Comparison of ENCODE assay signal across 8 mouse cellular contexts in the genomic region with DNA sequence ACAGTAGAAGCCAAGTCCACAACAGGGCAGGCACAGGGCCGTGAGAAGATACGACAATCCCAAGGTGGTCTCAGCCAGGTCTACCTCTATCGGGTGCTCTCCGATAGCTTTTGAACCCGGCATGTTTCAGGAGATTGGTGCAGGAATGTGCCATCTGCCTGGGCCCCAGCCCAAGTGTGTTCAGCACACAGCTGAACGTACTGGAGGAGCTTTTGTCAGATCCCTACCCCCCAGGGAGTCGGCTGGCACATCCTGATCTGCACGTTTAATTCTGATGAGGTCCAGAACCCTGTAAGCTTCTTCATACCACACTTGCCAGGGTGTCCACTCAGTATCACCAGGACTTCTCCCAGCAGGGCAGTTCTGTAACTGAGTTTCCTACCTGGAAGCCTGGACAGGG.
DNase-seq lines count a peak whose midpoint lies in the region; ATAC-seq and TF ChIP-seq lines count a peak whose summit lies in the region.

No protein-coding gene starts in this region.

- ATAC-seq in lung, embryonic 15.5 days (ENCODE audit: borderline replicate concordance, extremely low read depth, low FRiP score, low TSS enrichment), result no peak
- ATAC-seq in embryonic facial prominence, embryonic 11.5 days (replicated peaks; ENCODE audit: insufficient number of reproducible peaks, low FRiP score, low TSS enrichment, low read depth), result peak; percentile 32; the same call in 1 of the 2 replicates
- ATAC-seq in stomach, embryonic 16.5 days (ENCODE audit: insufficient read depth, low FRiP score), result no peak; the same call in 1 of the 2 replicates

- 26% methylated on average over 8 of the region's 8 CpGs for WGBS in lung, embryonic 15.5 days
- WGBS in lung, adult 2 months, result 48% methylated on average over 8 of the region's 8 CpGs
- WGBS in embryonic facial prominence, embryonic 11.5 days, result 33% methylated on average over 8 of the region's 8 CpGs
- 31% methylated on average over 8 of the region's 8 CpGs for WGBS in stomach, embryonic 16.5 days

- intact Hi-C loops in heart, postnatal 10 days (cut with DNase I), result no loop called here

- TF ChIP-seq POLR2A in lung, adult 2 months (IDR thresholded peaks at IDR 0.05; ENCODE audit: borderline replicate concordance, extremely low read depth, low read depth, low read length), result no peak

- H3K4me2 ChIP-seq in lung, embryonic 15.5 days, result no peak overlapping the region
- no peak overlapping the region for H3K4me2 ChIP-seq in embryonic facial prominence, embryonic 11.5 days (ENCODE audit: low read depth, low read length)
- 0 out of 2 replicates have a peak overlapping the region, but pooled peaks have one; percentile 17 for H3K4me2 ChIP-seq in stomach, embryonic 16.5 days (ENCODE audit: low read depth, low read length)

- no peak for DNase-seq in lung, adult 2 months
- peak; percentile 12 for DNase-seq in embryonic facial prominence, embryonic 11.5 days (ENCODE audit: low spot score)
- DNase-seq in kidney, postnatal 14 days, result peak; percentile 33
- no peak for DNase-seq in adrenal gland, postnatal 4 days (ENCODE audit: low spot score in 2 of 2)
- DNase-seq in right cerebral cortex, adult 18-20 months, result no peak
- DNase-seq in heart, postnatal 10 days, result no peak

- H3K4me1 ChIP-seq in lung, embryonic 15.5 days, result peaks cover 20% of the 10 kb centered on the region
- H3K4me1 ChIP-seq in lung, adult 2 months (ENCODE audit: control insufficient read depth, insufficient read depth, low read length), result peaks cover 3% of the 10 kb centered on the region; the same call in 1 of the 2 replicates
- no peaks in the 10 kb centered on the region for H3K4me1 ChIP-seq in embryonic facial prominence, embryonic 11.5 days (ENCODE audit: control insufficient read depth, insufficient read depth, low read length)
- peaks cover 13% of the 10 kb centered on the region for H3K4me1 ChIP-seq in stomach, embryonic 16.5 days (ENCODE audit: control insufficient read depth, insufficient read depth, low read length)

- no peak overlapping the region for H3K4me3 ChIP-seq in lung, embryonic 15.5 days
- H3K4me3 ChIP-seq in lung, adult 2 months (replicated peaks; ENCODE audit: extremely low read depth, low read depth, low read length), result no peak overlapping the region
- no peak overlapping the region for H3K4me3 ChIP-seq in embryonic facial prominence, embryonic 11.5 days (ENCODE audit: low read depth, low read length)
- H3K4me3 ChIP-seq in stomach, embryonic 16.5 days (replicated peaks; ENCODE audit: low read length), result no peak overlapping the region

- no peak for TF ChIP-seq CTCF in lung, adult 2 months (IDR thresholded peaks at IDR 0.05; ENCODE audit: insufficient read depth, low read length)

- no peaks in the 10 kb centered on the region for H3K9me3 ChIP-seq in lung, embryonic 15.5 days
- H3K9me3 ChIP-seq in embryonic facial prominence, embryonic 11.5 days (replicated peaks; ENCODE audit: control insufficient read depth, low read length), result no peaks in the 10 kb centered on the region
- no peaks in the 10 kb centered on the region for H3K9me3 ChIP-seq in stomach, embryonic 16.5 days (replicated peaks; ENCODE audit: control insufficient read depth, low read length)

- no peaks in the 10 kb centered on the region for H3K27me3 ChIP-seq in lung, embryonic 15.5 days
- H3K27me3 ChIP-seq in embryonic facial prominence, embryonic 11.5 days (ENCODE audit: control insufficient read depth, insufficient read depth, low read length), result no peaks in the 10 kb centered on the region
- no peaks in the 10 kb centered on the region for H3K27me3 ChIP-seq in stomach, embryonic 16.5 days (ENCODE audit: control insufficient read depth, insufficient read depth, low read length)

- H3K36me3 ChIP-seq in lung, embryonic 15.5 days, result no peaks in the 10 kb centered on the region
- H3K36me3 ChIP-seq in embryonic facial prominence, embryonic 11.5 days (replicated peaks; ENCODE audit: control insufficient read depth, insufficient read depth, low read depth, low read length), result no peaks in the 10 kb centered on the region
- H3K36me3 ChIP-seq in stomach, embryonic 16.5 days (ENCODE audit: control insufficient read depth, insufficient read depth, low read length), result no peaks in the 10 kb centered on the region

- no peak overlapping the region for H3K9ac ChIP-seq in lung, embryonic 15.5 days
- H3K9ac ChIP-seq in embryonic facial prominence, embryonic 11.5 days (replicated peaks; ENCODE audit: low read length), result no peak overlapping the region
- H3K9ac ChIP-seq in stomach, embryonic 16.5 days (ENCODE audit: low read length), result peak overlapping the region; percentile 22; the same call in 1 of the 2 replicates

- peak overlapping the region; percentile 57 for H3K27ac ChIP-seq in lung, embryonic 15.5 days
- peak overlapping the region; percentile 58 for H3K27ac ChIP-seq in embryonic facial prominence, embryonic 11.5 days (replicated peaks; ENCODE audit: low read depth, low read length)
- H3K27ac ChIP-seq in stomach, embryonic 16.5 days (ENCODE audit: low read length), result peak overlapping the region; percentile 79; the same call in 1 of the 2 replicates

Comparison
In these comparisons a context has a peak if more than half of its experiments do, and no peak if none do; other contexts are left out.
1. DNase-seq: peak in embryonic facial prominence, embryonic 11.5 days (single experiment) and kidney, postnatal 14 days (single experiment); none in lung, adult 2 months (single experiment), adrenal gland, postnatal 4 days (0 of 2), right cerebral cortex, adult 18-20 months (single experiment) and heart, postnatal 10 days (0 of 2).
2. Peak in every context shown above with its lines, with median percentiles within 50 percentile points of each other: H3K27ac ChIP-seq.